Mouse (Mus musculus): ENCODE data around the gene Steap3. TPM values are rescaled to one million over a fixed set of nuclear protein-coding genes. Genes with fewer than 3 reads are reported as not detected.
A peak's percentile ranks its signal among the peaks of the same experiment; 100 is the strongest.

Steap3 gene
- polyA plus RNA-seq, 1 experiment from 2014 or later, result 4.4 TPM

GRCm38 (mm10) chr1:120162616-120163015, 109.9 kb downstream of the Steap3 start:
- DNase-seq (ENCODE audit: low spot score), result no peak
- ATAC-seq, result no peak
- 50% methylated on average over 1 of the region's 1 CpGs for WGBS
- Histone ChIP-seq H3K9ac (replicated peaks; ENCODE audit: low read depth) (no peak overlapping the region), H3K27ac (ENCODE audit: low read length) (no peak overlapping the region), H3K9me3 (ENCODE audit: low read length) (no peaks in the 10 kb centered on the region), H3K4me1 (ENCODE audit: insufficient read depth, low read depth, low read length) (no peaks in the 10 kb centered on the region), H3K27me3 (replicated peaks; ENCODE audit: insufficient read depth, low read length) (no peaks in the 10 kb centered on the region), H3K4me2 (replicated peaks; ENCODE audit: low read depth, low read length) (no peak overlapping the region), H3K36me3 (ENCODE audit: insufficient read depth, low read length) (no peaks in the 10 kb centered on the region), H3K4me3 (ENCODE audit: low read depth, low read length) (no peak overlapping the region)
- no peak for TF ChIP-seq CTCF (IDR thresholded peaks at IDR 0.05)
- TF ChIP-seq EP300 (IDR thresholded peaks at IDR 0.05), result no peak

DNA sequence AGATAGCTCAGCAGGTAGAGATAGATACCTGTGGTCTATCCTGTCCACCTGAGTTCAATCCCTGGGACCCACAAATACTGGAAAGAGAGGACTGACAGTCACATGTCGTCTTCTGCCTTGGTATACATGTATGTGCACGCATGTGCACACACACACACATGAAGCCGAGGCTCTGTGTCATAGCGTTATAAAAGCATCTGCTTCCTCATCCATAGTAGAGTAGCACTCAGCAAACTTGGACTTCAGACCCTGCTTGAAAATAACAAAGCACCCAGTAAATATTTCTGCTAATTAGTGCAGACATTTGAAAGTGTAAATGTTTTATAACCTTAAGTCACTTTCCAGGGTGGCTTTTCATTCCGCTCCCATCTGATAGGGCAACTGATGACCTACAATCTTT, 111.0 kb downstream of the Steap3 start:
- Histone ChIP-seq H3K27ac (ENCODE audit: low read length) (no peak overlapping the region), H3K4me3 (ENCODE audit: low read depth, low read length) (no peak overlapping the region), H3K4me2 (replicated peaks; ENCODE audit: low read depth, low read length) (no peak overlapping the region), H3K9ac (replicated peaks; ENCODE audit: low read depth) (no peak overlapping the region), H3K36me3 (ENCODE audit: insufficient read depth, low read length) (no peaks in the 10 kb centered on the region), H3K4me1 (ENCODE audit: insufficient read depth, low read depth, low read length) (no peaks in the 10 kb centered on the region), H3K9me3 (ENCODE audit: low read length) (no peaks in the 10 kb centered on the region), H3K27me3 (replicated peaks; ENCODE audit: insufficient read depth, low read length) (no peaks in the 10 kb centered on the region)
- DNase-seq (ENCODE audit: low spot score) (no peak), ATAC-seq (no peak)
- TF ChIP-seq EP300 (IDR thresholded peaks at IDR 0.05) (no peak), CTCF (IDR thresholded peaks at IDR 0.05) (no peak)
- 91% methylated on average over 5 of the region's 5 CpGs for WGBS

- no peak overlapping the region for H3K4me2 ChIP-seq (replicated peaks; ENCODE audit: low read depth, low read length)
- no peak overlapping the region for H3K9ac ChIP-seq (replicated peaks; ENCODE audit: low read depth)
- DNase-seq (ENCODE audit: low spot score) (no peak), ATAC-seq (no peak)
- H3K4me3 ChIP-seq (ENCODE audit: low read depth, low read length), result no peak overlapping the region
- H3K4me1 ChIP-seq (ENCODE audit: insufficient read depth, low read depth, low read length), result no peaks in the 10 kb centered on the region
- H3K9me3 ChIP-seq (ENCODE audit: low read length), result no peaks in the 10 kb centered on the region
- 53% methylated on average over 9 of the region's 9 CpGs for WGBS
- no peaks in the 10 kb centered on the region for H3K27me3 ChIP-seq (replicated peaks; ENCODE audit: insufficient read depth, low read length)
- H3K36me3 ChIP-seq (ENCODE audit: insufficient read depth, low read length), result no peaks in the 10 kb centered on the region
- no peak overlapping the region for H3K27ac ChIP-seq (ENCODE audit: low read length)
- TF ChIP-seq EP300 (IDR thresholded peaks at IDR 0.05) (no peak), CTCF (IDR thresholded peaks at IDR 0.05) (no peak)
Measured at GRCm38 (mm10) chr1:120158474-120159127, 113.9 kb downstream of the Steap3 start.

GRCm38 (mm10) chr1:120155325-120155724, 117.2 kb downstream of the Steap3 start:
- TF ChIP-seq CTCF (IDR thresholded peaks at IDR 0.05) (peak; percentile 80), EP300 (IDR thresholded peaks at IDR 0.05) (no peak)
- Histone ChIP-seq H3K4me3 (ENCODE audit: low read depth, low read length) (no peak overlapping the region), H3K36me3 (ENCODE audit: insufficient read depth, low read length) (no peaks in the 10 kb centered on the region), H3K27ac (ENCODE audit: low read length) (no peak overlapping the region), H3K4me2 (replicated peaks; ENCODE audit: low read depth, low read length) (no peak overlapping the region), H3K9me3 (ENCODE audit: low read length) (no peaks in the 10 kb centered on the region), H3K9ac (replicated peaks; ENCODE audit: low read depth) (no peak overlapping the region), H3K4me1 (ENCODE audit: insufficient read depth, low read depth, low read length) (no peaks in the 10 kb centered on the region), H3K27me3 (replicated peaks; ENCODE audit: insufficient read depth, low read length) (no peaks in the 10 kb centered on the region)
- 3% methylated on average over 1 of the region's 1 CpGs for WGBS
- ATAC-seq (no peak), DNase-seq (ENCODE audit: low spot score) (peak; percentile 28)

DNA sequence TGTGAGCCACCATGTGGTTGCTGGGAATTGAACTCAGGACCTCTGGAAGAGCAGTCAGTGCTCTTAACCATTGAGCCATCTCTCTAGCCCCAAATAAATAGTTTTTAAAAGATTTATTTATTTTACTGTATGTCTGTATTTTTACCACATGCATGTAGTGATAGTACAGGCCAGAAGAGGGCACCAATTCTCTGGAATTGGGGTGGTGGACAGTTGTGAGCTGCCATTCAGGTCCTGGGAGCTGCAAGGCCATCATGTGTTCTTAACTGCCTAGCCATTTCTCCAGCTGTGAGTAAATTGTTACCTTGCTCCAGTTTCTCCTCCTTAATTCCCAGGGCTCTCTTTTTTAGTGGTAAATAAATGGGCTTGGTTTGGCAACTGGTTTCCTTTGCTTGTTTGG, 118.3 kb downstream of the Steap3 start:
- peak; percentile 66 for TF ChIP-seq CTCF (IDR thresholded peaks at IDR 0.05)
- TF ChIP-seq EP300 (IDR thresholded peaks at IDR 0.05), result no peak
- H3K9me3 ChIP-seq (ENCODE audit: low read length), result no peaks in the 10 kb centered on the region
- H3K4me3 ChIP-seq (ENCODE audit: low read depth, low read length), result no peak overlapping the region
- no peak overlapping the region for H3K27ac ChIP-seq (ENCODE audit: low read length)
- no peaks in the 10 kb centered on the region for H3K36me3 ChIP-seq (ENCODE audit: insufficient read depth, low read length)
- H3K9ac ChIP-seq (replicated peaks; ENCODE audit: low read depth), result no peak overlapping the region
- H3K4me1 ChIP-seq (ENCODE audit: insufficient read depth, low read depth, low read length), result no peaks in the 10 kb centered on the region
- ATAC-seq, result no peak
- no peak overlapping the region for H3K4me2 ChIP-seq (replicated peaks; ENCODE audit: low read depth, low read length)
- H3K27me3 ChIP-seq (replicated peaks; ENCODE audit: insufficient read depth, low read length), result no peaks in the 10 kb centered on the region
- DNase-seq (ENCODE audit: low spot score), result peak; percentile 43

DNA sequence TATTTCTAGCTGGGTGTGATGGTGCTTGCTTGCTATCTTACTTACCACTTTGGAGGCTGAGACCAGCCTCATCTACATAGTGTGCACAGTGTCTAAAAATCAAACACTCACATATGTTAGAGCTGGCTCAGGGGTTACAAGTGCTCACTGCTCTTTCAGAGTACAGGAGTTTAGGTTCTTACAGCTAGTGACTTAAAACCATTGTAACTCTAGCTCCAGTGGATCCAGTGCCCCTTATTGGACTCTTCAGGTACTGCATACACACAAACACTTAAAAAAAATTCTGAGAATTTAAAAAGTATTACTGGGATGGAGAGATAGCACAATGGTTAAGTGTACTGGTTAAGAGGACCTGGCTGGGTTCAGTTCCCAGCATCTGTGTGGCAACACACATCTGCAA, 125.5 kb downstream of the Steap3 start:
- Histone ChIP-seq H3K4me1 (ENCODE audit: insufficient read depth, low read depth, low read length) (no peaks in the 10 kb centered on the region), H3K27me3 (replicated peaks; ENCODE audit: insufficient read depth, low read length) (no peaks in the 10 kb centered on the region), H3K9ac (replicated peaks; ENCODE audit: low read depth) (no peak overlapping the region), H3K36me3 (ENCODE audit: insufficient read depth, low read length) (no peaks in the 10 kb centered on the region), H3K27ac (ENCODE audit: low read length) (no peak overlapping the region), H3K4me2 (replicated peaks; ENCODE audit: low read depth, low read length) (no peak overlapping the region), H3K4me3 (ENCODE audit: low read depth, low read length) (no peak overlapping the region), H3K9me3 (ENCODE audit: low read length) (no peaks in the 10 kb centered on the region)
- TF ChIP-seq EP300 (IDR thresholded peaks at IDR 0.05) (no peak), CTCF (IDR thresholded peaks at IDR 0.05) (peak; percentile 63)
- DNase-seq (ENCODE audit: low spot score) (peak; percentile 58), ATAC-seq (peak; percentile 47; the same call in 1 of the 2 replicates)
